Mouse (Mus musculus): ENCODE data around the gene Dvl3.
"Not testable (repeated sequence)": the region's sequence is repeated elsewhere in the genome, so short reads cannot be mapped to it uniquely, and the experiment has no call there.

The Dvl3 gene

DNA sequence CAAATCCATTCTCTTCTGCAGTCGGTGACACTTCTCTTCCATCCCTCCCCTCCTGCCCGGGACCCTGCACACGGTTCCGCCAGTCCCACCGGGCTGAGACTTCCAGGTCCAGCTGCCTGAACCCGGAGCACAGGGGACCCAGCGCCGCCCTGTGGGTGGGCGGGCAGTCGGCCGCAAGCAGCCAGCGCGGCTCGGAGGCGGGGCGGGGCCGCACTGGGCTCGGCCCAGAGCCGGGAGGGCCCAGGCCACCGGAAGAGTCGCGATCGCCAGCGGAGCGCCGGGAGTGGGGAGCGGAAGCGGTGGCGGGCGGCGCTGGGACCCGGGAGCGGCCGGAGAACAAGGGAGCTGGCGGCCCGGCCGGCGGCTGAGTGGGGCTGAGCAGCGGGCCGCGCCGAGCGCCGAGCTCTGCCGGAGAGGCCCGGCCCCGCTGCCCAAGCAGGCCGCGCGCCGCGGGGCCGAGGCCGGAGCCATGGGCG is at the start of gene Dvl3:
Gene Dvl3, plus strand, starts transcription at position 257 of the 476 bp plus-strand sequence.
- peak; percentile 89 to 97 for DNase-seq

DNA sequence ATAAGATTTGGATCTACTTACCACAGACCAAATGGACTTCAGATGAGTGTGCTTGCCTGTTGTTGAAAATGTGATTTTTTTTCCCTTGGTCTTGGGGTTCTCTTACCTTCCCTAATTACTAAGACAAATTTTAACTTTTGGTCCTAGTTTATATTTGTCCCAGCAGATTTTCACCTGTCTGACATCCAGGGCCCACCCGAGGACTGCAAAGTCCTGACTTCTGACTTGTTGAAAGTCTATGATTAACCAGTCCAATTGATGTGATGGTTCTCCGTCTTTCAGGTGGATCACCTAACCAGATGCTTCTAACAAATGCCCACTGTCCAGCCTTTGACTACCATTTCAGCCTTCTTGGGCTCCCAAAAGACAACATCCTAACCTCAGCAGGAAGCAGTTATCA is 45.8 kb upstream of the Dvl3 start:
- no peak for DNase-seq

DNA sequence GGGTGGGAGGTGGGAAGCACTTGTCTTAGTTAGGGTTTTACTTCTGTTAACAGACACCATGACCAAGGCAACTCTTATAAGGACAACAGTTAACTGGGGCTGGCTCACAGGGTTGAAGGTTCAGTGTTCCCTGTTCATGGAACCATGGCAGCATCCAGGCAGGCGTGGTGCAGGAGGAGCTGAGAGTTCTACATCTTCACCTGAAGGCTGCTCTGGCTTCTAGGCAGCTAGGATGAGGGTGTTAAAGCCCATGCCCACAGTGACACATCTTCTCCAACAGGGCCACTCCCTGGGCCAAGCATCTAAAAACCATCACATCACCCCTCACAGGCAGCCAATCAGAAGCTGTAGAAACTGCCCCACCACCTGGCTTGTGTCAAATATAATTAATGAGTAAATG is 45.1 kb upstream of the Dvl3 start:
- no peak for DNase-seq

DNA sequence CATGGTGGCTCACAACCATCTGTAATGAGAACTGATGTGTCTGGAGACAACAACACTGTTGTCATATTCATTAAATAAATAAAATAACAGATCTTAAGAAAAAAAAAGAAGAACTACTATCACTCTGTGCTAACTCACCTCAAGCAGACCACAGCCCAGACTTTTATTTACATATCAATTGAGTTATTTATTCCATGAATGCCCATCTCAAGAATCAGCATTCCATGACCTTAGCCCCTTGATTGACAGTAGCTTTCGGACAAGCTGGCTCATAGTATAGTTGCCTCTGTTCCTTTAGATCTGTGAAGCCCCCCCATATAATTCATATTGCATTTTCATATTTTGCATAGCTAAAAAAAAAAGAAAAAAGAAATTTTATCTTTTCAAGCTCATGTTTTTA is 43.0 kb upstream of the Dvl3 start:
- no peak for DNase-seq

DNA sequence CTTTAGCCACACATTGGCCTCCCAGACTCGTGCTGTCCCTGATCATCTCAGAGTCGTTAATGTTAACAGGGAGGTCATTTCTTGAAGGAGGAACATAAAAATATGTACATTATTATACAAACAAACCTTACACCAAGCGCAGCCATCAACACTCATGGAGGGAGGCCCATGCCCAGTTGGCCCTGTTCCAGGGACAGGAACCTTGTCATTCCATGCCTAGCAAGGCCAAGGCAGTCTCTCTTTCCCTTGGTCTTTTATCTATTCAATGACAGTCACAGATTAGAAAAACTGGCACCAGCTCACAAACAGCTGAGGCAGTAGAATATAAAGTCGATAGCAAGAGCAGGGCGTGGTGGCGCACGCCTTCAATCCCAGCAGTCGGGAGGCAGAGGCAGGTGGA is 42.6 kb upstream of the Dvl3 start:
- DNase-seq, result no peak

DNA sequence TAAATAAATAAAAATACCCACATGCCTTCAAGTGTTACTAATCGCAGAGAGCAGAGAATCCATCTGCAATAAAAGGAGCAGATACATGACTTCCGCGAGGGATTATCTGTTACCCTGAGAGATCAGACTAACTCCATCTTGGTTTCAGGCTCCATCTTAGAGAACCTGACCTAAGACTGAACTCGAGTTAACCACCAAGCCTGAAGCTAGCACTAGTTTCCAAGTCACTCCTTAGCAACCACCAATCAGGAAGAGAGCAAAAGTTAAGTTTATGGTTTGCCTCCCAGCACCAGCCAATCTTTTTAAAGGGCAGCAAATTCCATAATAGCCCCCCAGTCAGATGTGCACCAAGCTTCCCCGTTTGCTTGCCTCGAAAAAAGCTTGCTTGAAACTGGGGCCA is 42.0 kb upstream of the Dvl3 start:
- DNase-seq, result no peak

DNA sequence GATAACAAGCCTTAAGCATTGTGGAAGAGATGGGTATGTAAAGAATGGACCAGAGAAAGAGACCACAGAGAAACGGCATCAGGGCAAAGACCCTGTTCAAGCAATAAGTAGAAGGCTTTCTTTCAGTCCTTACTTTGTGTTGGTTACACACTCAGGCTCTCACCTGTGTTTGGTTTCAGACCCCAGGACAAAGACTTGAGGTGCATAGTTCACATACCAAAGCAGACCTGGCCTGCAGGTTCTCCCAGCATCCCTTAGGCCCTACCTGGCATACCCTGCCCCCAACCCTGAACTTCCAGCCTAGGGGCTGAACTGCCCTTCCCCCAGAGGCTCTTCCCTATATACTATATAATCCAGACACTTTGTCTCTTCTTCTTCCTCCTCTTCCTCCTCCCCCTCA is 41.4 kb upstream of the Dvl3 start:
- no peak for DNase-seq

DNA sequence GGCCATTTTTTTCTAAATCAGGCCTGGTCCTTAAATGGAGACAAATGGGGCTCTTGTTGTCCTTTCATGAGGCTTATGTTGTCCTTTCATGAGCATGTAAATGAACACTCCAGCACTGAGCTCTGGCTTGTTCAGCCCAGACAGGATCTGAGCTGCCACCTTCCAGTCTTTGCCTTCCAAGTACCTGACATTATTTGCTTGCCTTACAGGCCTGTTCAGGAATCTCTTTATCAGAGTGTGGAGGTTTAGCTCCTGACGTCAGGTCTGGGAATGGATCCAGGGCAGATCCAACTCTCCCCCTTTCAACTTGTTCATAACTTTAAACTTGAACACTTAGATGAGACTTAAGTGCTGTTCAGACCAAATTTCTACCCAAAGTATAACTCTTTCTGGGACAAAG is 39.9 kb upstream of the Dvl3 start:
- peak in 1 of 2 experiments; percentile 26 for DNase-seq

DNA sequence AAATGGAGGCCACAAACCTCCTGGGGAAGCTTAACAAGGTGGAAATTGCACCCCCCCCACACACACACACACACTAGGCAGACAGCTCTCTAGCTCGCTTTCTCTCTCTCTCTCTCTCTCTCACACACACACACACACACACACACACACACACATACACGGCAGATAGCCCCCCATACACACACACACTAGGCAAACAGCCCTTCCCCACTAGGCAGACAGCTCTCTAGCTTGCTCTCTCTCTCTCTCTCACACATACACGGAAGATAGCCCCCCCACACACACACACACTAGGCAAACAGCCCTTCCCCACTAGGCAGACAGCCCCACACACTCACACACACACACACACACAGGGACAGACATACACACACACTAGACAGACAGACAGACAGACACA is 39.5 kb upstream of the Dvl3 start:
- DNase-seq, result no peak

DNA sequence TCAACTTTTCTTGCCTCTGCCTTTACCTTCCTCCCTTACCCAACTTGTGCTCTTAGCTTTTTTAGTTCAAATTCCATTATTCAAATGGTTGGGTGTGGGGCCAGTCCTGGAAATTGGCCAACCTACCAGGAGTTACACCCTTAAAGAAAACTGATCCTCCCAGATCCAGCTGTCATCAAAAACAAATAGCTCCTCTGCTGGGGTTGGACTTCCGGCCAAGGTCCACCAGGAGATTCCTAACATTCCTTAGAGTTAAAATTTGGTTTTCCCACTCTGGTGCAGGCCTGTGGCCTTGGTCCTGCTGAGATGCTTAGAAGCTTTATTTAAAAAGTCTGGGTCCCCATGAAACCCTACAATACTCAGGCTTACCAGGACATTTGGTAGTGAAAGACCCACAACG is 38.3 kb upstream of the Dvl3 start:
- peak; percentile 65 to 70 for DNase-seq

DNA sequence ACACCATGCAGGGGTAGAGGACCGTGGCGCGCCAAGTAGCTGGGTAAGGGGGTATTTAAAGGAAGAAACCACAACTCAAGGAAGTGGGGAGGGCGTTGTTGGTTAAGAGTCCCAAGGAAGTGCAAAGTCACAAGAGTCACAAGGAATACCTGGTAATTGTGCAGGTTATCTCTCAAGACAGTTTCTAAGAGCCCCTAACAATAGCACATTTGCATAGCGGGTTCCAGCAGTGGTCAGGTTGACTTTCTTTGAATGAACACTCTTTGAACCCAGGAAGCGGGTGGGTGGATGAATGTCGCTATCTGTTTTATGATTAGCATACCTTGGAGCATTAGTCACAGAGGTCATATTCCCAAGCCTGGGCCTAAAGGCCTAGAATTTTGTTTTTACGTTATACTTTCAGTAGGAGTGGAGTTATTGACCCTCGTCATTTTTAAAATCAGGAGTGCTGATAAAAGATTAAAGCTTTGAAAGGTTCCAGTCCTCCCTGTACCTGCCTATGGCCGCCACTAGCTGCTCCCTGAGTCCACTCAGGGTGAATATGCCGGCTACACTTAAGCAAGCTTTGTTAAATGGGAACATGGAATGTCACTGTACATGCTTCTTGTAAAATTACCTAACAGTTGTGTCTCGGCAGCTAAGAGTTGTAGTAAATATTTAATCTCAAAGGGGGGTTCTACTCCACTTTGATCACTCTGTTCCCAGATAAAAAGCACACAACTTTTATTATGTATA is 37.6 kb upstream of the Dvl3 start:
- DNase-seq, result not testable (repeated sequence)

DNA sequence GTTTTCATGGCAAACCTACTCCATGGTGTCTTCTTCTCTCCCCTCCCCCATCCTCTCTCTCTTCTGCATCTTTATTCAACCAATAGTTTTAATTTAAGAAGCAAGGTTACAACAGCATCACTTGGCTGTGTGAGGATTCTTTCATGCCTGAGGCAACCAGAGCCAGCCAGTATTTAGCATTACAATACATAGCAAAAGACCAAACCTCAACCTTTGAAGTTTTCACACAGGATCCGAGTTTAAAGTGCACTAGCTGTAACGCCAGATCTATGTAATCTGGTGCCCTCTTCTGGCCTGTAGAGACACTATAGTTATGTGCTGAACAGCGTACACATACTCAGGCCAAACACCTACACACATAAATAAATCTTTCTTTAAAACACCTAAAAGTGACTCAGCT is 36.7 kb upstream of the Dvl3 start:
- DNase-seq, result peak in 1 of 2 experiments; percentile 51

DNA sequence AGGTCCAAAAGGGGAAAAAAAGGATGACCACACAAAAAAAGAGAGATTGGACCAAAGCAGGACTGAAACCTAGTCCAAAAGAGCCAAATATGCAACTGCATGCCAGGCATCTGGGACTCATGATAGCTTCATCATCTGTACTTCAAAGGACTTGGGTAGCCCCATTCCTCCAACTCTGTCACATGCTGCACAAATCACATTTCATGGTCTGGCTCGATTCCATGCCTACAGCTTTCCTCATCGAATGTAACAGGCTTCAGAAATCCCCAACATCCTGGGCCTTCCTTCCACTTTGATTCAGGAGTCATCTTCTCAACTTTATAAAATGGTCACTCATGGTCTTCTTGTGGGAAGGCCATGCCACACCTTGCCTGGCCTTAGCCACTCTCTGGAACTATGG is 35.0 kb upstream of the Dvl3 start:
- DNase-seq, result no peak

DNA sequence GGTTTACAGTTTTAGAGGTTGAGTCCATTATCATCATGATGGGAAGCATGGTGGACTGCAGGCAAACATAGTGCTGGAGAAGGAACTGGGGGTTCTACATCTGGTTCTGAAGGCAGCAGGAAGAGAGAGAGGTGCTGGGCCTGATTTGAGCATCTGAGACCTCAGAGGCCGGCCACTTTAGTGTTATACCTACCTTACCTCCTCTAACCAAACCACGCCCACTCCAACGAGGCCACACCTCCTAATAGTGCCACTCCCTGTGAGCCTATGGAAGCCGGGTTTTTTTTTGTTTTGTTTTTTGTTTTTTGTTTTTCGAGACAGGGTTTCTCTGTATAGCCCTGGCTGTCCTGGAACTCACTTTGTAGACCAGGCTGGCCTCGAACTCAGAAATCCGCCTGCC is 33.1 kb upstream of the Dvl3 start:
- DNase-seq, result not testable (repeated sequence)

DNA sequence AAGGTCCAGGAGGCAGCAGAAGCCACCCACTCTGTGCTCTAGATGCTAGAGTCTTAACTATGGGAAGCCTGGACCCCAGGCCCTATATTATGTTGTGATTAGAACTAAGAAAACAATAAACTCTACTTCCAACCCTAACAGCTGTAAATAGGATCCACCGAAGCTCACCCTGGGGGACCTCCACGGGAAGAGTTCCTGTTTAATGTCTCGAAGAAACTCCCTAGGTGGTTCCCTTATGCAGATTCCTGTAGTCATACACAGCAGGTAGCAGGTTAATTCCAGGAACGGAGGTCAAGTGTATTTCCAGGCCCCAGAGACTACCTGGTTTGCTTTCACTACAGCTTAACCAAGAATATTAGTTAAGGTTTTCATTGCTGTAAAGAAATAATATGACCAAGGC is 31.7 kb upstream of the Dvl3 start:
- DNase-seq, result no peak

DNA sequence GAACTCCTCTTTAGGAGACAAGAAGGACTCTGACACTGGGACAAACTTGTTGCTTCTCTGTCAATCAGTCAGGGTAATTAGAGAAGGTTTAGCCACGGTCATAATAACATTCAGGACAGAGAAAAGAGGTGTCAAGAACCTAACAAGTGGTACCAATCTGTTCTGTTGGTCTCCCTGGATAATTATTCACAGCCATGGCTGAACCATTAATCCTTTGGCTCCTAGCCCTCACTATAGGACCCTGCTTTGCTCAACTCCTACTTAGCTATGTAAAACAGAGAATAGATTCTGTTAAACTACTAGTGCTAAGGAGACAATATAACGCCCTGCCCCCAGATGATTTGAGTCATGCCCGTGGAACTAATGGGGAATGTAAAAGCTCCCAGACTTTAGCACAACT is 30.7 kb upstream of the Dvl3 start:
- peak in 1 of 2 experiments; percentile 43 for DNase-seq

DNA sequence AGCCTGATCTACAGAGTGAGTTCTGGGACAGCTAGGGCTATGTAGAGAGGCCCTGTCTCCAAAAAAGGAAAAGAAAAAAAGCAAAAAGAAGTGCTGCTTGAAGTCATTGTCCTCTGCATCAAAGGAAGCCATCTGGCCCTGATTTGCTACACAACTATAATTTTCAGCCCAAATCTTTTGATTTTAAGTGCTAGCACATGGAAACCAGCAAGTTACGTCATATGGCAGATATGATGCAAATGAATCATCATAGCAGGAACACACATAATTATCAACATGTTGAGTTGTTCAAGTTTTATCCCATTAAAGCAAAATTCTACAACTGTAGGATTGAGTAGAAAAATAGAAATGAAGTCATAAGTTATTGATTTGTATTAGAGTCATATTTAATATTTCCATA is 28.6 kb upstream of the Dvl3 start:
- DNase-seq, result no peak

DNA sequence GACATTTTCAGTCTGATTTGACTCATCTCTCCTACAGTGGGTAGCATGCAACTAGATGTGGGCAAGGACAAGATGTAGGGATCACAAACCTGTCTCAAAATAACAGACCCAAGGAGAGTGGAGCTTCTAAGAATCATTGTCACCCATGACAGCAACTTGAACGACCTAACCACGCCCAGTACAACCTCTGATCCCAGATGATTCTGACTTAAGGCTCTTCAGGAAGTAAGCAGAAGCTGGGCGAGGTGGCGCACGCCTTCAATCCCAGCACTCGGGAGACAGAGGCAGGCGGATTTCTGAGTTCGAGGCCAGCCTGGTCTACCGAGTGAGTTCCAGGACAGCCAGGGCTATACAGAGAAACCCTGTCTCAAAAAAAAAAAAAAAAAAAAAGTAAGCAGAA is 28.0 kb upstream of the Dvl3 start:
- DNase-seq, result not testable (repeated sequence)

DNA sequence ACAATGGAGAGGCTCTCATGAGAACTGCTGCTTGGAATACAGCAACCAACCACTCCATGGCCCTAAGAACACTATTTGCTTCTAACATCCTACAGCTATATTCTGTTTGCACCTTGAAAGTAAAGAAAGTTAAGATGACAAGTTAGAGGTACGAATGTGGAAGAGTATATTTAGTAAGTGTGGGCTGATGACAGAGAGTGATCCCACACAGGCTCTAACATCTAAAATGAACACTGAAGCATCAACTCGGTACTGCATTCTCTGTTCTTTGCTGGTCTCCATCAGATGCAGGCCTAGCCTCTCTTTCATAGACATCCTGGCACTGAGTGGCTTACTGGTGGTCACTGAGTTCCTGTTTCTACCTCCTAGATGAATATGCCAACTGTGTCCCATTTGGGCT is 27.5 kb upstream of the Dvl3 start:
- DNase-seq, result no peak

DNA sequence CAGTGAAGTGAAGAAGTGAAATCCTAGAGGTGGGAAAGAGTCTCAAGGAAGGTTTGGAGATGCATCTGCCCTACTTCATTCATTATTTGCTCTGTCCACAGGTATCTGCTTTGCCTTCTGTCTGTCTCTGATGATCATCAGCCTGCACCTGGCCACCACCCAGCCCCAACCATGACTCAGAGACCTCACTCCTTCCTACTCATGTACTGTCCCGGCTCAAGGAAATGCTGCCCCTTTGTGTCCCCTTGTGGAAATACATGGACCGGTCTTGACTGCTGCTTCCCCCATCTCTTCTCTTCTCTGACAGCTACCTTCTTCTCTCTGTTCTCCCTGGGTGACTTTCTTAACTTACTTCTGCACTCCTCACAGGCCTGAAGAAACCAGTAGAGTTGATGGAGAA is 26.2 kb upstream of the Dvl3 start:
- DNase-seq, result no peak

DNA sequence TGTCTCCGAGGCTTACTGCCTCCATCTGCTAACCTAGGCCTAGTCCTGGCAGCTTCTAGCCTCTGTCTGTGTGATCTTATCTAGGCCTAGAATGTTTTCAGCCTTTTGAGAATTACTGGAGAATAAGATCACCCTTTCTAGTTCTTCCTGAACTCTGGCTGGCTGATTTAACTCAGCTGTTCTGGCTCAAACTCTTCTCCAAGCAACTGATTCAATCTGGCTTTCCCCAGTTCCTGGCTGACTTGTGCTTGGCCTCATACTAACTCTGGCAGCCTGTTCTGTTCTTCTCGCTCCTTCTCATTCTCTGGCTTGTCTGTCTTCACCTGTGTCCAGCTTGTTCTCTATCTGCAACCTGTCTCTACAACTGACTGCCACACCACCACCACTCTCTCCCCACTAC is 25.5 kb upstream of the Dvl3 start:
- DNase-seq, result no peak

DNA sequence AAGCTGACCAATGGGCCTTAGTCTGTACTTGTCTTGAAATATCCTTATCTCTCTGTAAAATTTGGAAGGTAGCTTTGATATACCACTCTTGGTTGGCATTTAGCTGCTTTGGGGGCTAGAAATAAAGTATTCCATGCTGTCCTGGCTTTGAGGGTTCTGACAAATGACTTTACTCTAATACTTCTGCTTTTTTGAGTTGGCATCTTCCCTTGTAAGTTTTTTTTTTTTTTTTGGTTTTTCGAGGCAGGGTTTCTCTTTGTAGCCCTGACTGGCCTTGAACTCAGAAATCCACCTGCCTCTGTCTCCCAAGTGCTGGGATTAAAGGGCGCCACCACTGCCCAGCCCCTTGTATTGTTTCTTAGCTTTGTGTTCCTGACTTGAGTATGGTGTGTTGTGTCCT is 23.3 kb upstream of the Dvl3 start:
- no peak for DNase-seq

DNA sequence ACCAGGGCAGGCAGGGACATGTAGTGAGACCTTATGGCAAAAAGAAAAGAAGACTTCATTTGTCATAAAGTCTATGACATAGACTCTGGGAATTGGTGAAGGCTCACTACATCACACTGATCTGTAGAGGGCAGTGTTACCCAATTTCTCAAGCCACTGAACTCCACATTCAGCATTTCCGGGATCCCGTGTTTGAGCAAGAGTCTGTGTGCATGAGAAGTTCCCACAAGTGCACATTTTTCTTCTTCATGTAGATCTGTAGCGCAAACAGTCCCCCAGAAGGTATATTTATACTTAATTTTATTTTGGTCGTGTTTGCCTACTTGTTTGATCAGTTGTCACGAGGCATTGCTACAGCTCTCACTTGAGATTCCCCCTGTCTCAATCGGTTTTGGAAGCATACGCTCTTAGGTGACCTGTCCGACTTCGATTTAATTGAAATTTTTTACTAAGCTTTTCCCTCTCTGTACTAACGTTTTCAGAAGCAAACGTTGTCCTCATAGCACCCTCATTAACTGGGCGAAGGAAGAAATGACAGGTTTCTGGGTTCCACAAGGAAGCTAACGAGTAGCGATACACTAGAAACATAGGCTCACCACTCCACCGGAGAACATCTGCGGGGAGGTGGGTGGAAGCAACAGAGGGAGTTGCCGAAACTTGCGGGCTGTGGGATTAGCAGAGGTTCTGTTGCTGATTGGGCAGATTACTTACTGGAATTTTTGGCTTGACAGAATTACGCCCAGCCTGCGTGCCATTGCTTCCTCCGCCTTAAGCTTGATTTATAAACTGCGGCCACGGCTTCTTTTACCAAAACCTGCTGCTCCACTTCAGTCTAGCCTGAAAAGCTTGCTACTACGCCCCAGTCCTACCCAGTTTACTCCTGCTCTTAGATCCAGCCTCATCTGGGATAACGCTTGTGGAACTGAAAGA is 19.8 kb upstream of the Dvl3 start:
- DNase-seq, result peak; percentile 48 to 71
